Mouse (Mus musculus) embryonic facial prominence, embryonic 12.5 days (tissue): ENCODE results near the gene Hoxb3. TPM values are rescaled to one million over a fixed set of nuclear protein-coding genes. Genes with fewer than 3 reads are reported as not detected.

Source experiments
- ATAC-seq: fragments of 200-750 bp; cut with Nextera tagmentation; 2 replicates; pipeline ENCODE4 v1.8.0; 2017; ENCODE audit not compliant: insufficient number of reproducible peaks, insufficient read depth, low FRiP score, low TSS enrichment
- H3K27ac ChIP-seq: fragments of 300-500 bp; sonication (generic); 2 replicates; pipeline ENCODE4 v1.5.1; 2016; ENCODE audit warnings: mild to moderate bottlenecking
- H3K27me3 ChIP-seq: fragments of 300-500 bp; sonication (generic); 2 replicates; pipeline ENCODE4 v1.6.1; 2016; ENCODE audit warnings: mild to moderate bottlenecking, moderate library complexity
- H3K36me3 ChIP-seq: fragments of 300-500 bp; sonication (generic); 2 replicates; pipeline ENCODE4 v1.6.1; 2016; ENCODE audit warnings: mild to moderate bottlenecking
- H3K4me1 ChIP-seq: fragments of 300-500 bp; sonication (generic); 2 replicates; pipeline ENCODE4 v1.6.1; 2016
- H3K4me2 ChIP-seq: fragments of 300-500 bp; sonication (generic); replicated peaks from 2 replicates; pipeline ENCODE4 v1.6.1; 2016; ENCODE audit warnings: mild to moderate bottlenecking, moderate library complexity
- H3K4me3 ChIP-seq: fragments of 300-500 bp; sonication (generic); 2 replicates; pipeline ENCODE4 v1.5.1; 2016; ENCODE audit warnings: mild to moderate bottlenecking
- H3K9ac ChIP-seq: fragments of 300-500 bp; sonication (generic); 2 replicates; pipeline ENCODE4 v1.6.1; 2016; ENCODE audit warnings: mild to moderate bottlenecking, moderate library complexity
- H3K9me3 ChIP-seq: fragments of 300-500 bp; sonication (generic); 2 replicates; pipeline ENCODE4 v1.6.1; 2016; ENCODE audit warnings: mild to moderate bottlenecking, moderate library complexity
- WGBS: fragments of 180-500 bp; shearing (Covaris S2); methylation state at CpG from one replicate; pipeline ENCODE4 v1.1.7; 2016; 5-methylcytosine and 5-hydroxymethylcytosine counted together
- polyA plus RNA-seq: library from polyadenylated mRNA; unstranded; fragments of >200 nt; fragmentation: Nextera tagmentation; extraction: Ambion mirVana; gene quantifications from 2 replicates; pipeline ENCODE4 v1.2.1, GENCODE M21; 2016

Hoxb3 gene
- polyA plus RNA-seq, 1 experiment from 2014 or later: 0.87 TPM

DNA sequence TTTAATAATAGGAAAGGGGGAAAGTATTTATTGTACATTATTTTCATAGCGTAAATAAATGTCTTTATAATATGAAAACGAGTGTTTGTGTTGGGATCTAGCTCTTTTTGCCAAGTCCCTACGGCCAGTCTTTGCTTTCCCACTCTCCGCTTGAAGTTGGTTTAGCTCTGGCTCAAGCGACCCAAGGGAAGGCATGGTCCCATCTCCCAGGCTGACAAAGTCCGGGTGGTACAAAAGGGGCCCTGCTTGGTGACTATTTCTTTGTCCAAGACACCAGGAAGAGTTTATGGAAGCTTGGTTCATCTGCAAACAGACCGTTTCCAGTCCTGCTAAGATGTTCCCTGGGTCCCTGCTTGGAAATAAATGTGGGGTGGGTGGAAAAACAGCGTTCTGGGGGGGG, 30.8 kb downstream of the Hoxb3 start:
- ATAC-seq: no peak
- no peak overlapping the region; the same call in 1 of the 2 replicates for H3K9ac ChIP-seq
- no peaks in the 10 kb centered on the region for H3K4me1 ChIP-seq
- WGBS: 3% methylated on average over 8 of the region's 8 CpGs
- H3K27me3 ChIP-seq: peaks cover 85% of the 10 kb centered on the region
- no peak overlapping the region for H3K27ac ChIP-seq
- no peaks in the 10 kb centered on the region for H3K9me3 ChIP-seq
- no peaks in the 10 kb centered on the region for H3K36me3 ChIP-seq
- peak overlapping the region; percentile 42 for H3K4me2 ChIP-seq
- peak overlapping the region; percentile 23 for H3K4me3 ChIP-seq

DNA sequence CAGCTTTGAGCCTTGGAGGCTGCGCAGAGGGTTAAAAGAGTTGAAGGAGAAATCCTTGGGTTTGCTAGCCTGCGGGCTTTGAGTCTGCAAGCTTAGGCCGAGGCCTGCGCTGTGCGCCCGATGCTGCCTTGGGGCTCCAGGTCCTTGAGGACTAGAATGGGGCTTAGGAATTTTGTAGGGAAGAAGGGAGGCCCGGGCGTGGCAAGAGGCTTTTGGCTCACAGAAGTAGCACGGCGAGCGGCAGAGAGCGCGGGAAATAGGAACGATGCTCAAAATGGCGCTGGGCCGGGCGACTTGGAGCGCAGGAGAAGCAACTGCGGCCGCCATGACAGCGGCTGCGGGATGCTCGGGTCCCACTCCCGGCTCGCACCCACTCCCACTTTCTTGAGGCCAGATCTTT, 31.2 kb downstream of the Hoxb3 start:
- no peak overlapping the region for H3K27ac ChIP-seq
- no peak for ATAC-seq

DNA sequence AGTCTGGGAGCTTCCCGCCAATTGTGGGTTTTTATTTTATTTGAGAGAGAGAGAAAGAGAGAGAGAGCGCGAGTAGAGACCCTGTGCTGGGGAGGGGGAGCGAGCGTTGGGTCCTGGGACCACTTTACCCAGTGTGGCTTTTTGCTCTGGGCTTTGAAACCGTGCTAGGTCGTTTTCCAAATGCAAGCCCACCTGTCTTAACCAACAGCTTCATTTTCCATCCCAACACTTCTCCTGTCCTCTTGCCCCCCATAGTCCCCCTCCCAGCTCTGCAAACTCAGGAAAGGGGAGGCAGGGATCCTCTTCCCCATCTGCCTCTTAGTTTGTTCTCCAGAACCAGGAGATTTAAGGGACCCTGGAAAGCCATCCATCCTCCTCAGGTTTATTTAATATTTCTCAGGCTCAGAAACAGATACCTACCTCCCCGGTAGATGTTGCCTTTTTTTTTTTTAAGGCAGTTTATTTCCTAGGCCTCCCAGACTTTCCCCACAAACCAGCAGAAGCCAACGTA, 31.7 kb downstream of the Hoxb3 start:
- Histone ChIP-seq H3K9me3 (no peaks in the 10 kb centered on the region), H3K36me3 (no peaks in the 10 kb centered on the region), H3K9ac (peak overlapping the region; percentile 50; the same call in 1 of the 2 replicates), H3K4me3 (peak overlapping the region; percentile 23), H3K4me2 (peak overlapping the region; percentile 42), H3K27me3 (peaks cover 83% of the 10 kb centered on the region), H3K4me1 (no peaks in the 10 kb centered on the region), H3K27ac (no peak overlapping the region)
- 6% methylated on average over 9 of the region's 9 CpGs for WGBS
- ATAC-seq: no peak

More for the DNA sequence above, 31.2 kb downstream of the Hoxb3 start:
- Histone ChIP-seq H3K4me3 (peak overlapping the region; percentile 23), H3K27me3 (peaks cover 84% of the 10 kb centered on the region), H3K4me2 (peak overlapping the region; percentile 42), H3K36me3 (no peaks in the 10 kb centered on the region), H3K4me1 (no peaks in the 10 kb centered on the region), H3K9ac (peak overlapping the region; percentile 50; the same call in 1 of the 2 replicates), H3K9me3 (no peaks in the 10 kb centered on the region)
- WGBS: 1% methylated on average over 25 of the region's 25 CpGs

DNA sequence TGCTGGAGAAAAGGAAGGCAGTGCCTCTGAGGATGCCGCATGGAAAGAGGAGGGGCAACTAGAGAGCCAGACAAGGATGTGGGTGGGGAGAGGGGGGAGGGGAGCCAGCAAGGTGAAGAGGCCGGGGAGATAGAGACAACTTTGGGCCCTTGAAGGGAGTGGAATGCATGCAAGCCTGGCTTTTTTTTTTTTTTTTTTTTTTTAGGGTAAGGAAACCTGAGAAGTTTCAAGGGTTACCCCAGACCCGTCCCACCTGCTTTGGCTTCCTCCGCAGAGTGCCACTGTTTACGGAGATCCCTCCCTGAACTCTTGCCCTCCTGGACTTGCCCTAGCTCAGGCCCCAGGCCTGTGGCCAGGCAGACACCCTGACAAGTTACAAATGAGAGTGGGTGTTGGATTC, 40.7 kb downstream of the Hoxb3 start:
- Histone ChIP-seq H3K9me3 (no peaks in the 10 kb centered on the region), H3K27me3 (peaks cover 89% of the 10 kb centered on the region), H3K4me1 (no peaks in the 10 kb centered on the region), H3K36me3 (no peaks in the 10 kb centered on the region), H3K27ac (no peak overlapping the region), H3K4me2 (no peak overlapping the region), H3K9ac (no peak overlapping the region), H3K4me3 (no peak overlapping the region)
- no peak for ATAC-seq
- 0% methylated on average over 5 of the region's 5 CpGs for WGBS

DNA sequence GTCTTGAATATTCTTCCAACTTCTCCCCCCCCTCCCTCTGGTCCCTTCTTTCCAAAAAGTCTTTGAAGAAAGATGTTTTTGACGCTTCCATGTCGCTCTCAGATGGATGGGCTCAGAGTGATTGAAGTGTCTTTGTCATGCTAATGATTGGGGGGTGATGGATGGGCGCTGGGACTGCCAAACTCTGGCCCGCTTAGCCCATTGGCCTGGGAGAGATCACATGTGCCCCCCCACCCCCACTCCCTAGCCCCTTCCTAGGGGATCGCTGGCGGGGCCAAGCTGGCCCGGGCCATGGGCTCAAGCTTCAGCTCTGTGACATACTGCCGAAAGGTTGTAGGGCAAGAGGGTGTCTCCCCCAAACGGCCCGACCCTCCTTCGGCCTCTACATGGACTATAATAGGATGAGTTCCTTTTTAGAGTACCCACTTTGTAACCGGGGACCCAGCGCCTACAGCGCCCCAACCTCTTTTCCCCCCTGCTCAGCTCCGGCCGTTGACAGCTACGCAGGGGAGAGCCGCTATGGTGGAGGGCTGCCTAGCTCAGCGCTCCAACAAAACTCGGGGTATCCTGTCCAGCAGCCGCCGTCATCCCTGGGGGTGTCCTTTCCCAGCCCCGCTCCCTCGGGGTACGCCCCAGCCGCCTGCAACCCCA, 42.4 kb downstream of the Hoxb3 start, which contains the start of gene Hoxb1:
Gene Hoxb1, plus strand, starts transcription at position 312 of the 651 bp plus-strand sequence.
- H3K4me2 ChIP-seq: no peak within 1 kb of the TSS
- H3K9ac ChIP-seq: no peak within 1 kb of the TSS
- no peaks in the 10 kb centered on the region for H3K36me3 ChIP-seq
- 3% methylated on average over 26 of the region's 26 CpGs for WGBS
- peaks cover 93% of the 10 kb centered on the region for H3K27me3 ChIP-seq
- H3K4me1 ChIP-seq: no peaks in the 10 kb centered on the region
- no peak within 1 kb of the TSS for H3K4me3 ChIP-seq
- H3K9me3 ChIP-seq: no peaks in the 10 kb centered on the region
- no peak within 1 kb of the TSS for H3K27ac ChIP-seq
- no peak for ATAC-seq

DNA sequence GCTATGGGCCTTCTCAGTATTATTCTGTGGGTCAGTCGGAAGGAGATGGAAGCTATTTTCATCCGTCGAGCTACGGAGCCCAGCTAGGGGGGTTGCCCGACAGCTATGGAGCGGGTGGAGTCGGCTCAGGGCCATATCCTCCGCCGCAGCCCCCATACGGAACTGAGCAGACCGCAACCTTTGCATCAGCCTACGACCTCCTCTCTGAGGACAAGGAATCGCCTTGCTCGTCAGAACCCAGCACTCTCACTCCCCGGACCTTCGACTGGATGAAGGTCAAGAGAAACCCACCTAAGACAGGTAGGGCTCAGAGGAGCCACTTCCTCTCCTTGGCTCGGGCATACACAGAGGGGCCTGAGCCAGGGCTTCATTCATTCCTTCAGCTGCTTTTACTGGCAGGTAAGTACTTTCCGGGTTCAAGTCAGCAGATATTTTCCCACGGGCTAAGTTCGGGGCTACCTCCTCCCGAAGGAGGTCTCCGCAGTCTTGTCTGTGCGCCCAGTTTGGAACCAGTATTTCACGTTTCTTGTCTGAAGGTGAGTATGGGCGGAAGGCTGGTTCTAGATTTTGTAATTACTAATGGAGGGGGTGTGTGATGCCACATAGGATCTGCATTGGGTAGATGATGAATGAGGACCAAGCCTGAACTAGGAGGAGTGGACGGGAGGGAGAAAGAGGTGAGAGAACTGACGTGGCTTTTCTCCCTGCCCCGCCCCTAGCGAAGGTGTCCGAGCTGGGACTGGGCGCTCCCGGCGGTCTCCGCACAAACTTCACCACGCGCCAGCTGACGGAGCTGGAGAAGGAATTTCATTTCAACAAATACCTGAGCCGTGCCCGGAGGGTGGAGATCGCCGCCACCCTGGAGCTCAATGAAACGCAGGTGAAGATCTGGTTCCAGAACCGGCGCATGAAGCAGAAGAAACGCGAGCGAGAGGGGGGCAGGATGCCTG, 43.2 kb downstream of the Hoxb3 start:
- H3K4me1 ChIP-seq: no peaks in the 10 kb centered on the region
- no peak overlapping the region for H3K4me2 ChIP-seq
- 2% methylated on average over 47 of the region's 47 CpGs for WGBS
- ATAC-seq: no peak
- peaks cover 97% of the 10 kb centered on the region for H3K27me3 ChIP-seq
- H3K36me3 ChIP-seq: no peaks in the 10 kb centered on the region
- H3K27ac ChIP-seq: no peak overlapping the region
- no peak overlapping the region for H3K4me3 ChIP-seq
- no peaks in the 10 kb centered on the region for H3K9me3 ChIP-seq
- no peak overlapping the region for H3K9ac ChIP-seq

DNA sequence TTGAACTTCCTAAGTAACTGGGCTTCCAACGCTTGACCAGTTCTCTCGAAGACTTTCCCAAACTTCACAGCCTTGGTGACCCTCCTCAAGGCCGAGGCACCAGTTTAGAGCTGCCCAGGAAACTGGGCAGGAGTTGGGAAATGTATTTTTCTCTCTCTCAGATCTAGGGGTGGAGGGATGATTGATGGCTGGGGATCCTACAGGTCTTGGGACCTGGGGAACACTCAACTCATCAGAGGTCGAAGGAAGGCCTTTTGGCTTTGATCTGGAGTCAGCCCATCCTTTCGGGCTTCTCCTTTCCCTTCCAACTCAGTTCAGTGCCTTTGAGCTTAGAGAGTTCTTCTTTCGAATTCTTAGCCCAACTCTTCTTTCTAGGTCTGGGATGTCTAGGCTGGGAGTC, 44.0 kb downstream of the Hoxb3 start:
- no peak overlapping the region for H3K4me2 ChIP-seq
- no peaks in the 10 kb centered on the region for H3K36me3 ChIP-seq
- ATAC-seq: no peak
- H3K27ac ChIP-seq: no peak overlapping the region
- WGBS: 7% methylated on average over 6 of the region's 6 CpGs
- H3K27me3 ChIP-seq: peaks cover 97% of the 10 kb centered on the region
- no peak overlapping the region for H3K4me3 ChIP-seq
- H3K9ac ChIP-seq: no peak overlapping the region
- no peaks in the 10 kb centered on the region for H3K4me1 ChIP-seq
- H3K9me3 ChIP-seq: no peaks in the 10 kb centered on the region

DNA sequence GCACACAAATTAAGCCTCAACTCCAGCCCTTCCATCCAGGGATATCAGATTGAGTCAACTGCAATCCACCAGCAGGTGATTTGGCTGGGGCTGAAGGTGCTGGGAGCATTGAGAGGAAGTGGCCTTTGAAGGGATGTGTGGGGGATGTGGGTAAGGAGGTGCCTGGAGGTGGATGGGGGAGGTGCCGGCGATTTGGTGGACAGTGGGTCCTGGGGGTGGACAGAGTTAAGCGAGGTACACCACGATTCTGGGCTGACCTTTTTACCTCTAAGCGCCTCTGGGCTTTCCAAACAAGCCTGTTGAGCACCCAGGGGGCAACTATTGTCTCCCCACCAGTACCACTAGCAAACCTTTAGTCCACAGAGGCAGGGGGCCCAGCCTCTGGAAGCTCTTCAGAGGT, 45.6 kb downstream of the Hoxb3 start:
- WGBS: 10% methylated on average over 5 of the region's 5 CpGs
- Histone ChIP-seq H3K27me3 (peaks cover 97% of the 10 kb centered on the region), H3K9me3 (no peaks in the 10 kb centered on the region), H3K27ac (no peak overlapping the region), H3K36me3 (no peaks in the 10 kb centered on the region), H3K4me3 (no peak overlapping the region), H3K4me1 (no peaks in the 10 kb centered on the region), H3K4me2 (no peak overlapping the region), H3K9ac (no peak overlapping the region)
- ATAC-seq: no peak

DNA sequence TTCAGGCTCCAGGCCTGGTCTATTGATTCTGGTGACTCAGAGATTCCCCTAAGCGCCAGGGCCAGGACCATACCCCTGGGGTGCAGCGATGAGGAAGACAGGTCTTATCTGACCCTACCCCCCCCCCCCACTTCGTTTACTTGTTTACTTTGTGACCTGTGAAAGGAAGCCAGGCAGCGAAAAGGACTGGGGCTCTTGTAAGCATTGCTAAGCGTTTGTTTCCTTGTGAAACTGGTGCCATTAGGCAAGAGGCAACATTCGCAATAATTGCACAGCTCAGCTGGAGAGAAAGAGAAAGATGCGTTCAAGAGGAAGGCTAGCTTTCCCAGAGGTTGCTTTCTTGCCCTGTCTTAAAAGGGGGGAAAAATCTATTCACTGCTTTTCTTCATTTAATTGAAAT, 46.0 kb downstream of the Hoxb3 start:
- no peak overlapping the region for H3K9ac ChIP-seq
- no peak overlapping the region for H3K27ac ChIP-seq
- H3K4me2 ChIP-seq: no peak overlapping the region
- ATAC-seq: no peak
- WGBS: 9% methylated on average over 7 of the region's 7 CpGs
- no peaks in the 10 kb centered on the region for H3K36me3 ChIP-seq
- H3K9me3 ChIP-seq: no peaks in the 10 kb centered on the region
- H3K4me3 ChIP-seq: no peak overlapping the region
- no peaks in the 10 kb centered on the region for H3K4me1 ChIP-seq
- H3K27me3 ChIP-seq: peaks cover 97% of the 10 kb centered on the region

DNA sequence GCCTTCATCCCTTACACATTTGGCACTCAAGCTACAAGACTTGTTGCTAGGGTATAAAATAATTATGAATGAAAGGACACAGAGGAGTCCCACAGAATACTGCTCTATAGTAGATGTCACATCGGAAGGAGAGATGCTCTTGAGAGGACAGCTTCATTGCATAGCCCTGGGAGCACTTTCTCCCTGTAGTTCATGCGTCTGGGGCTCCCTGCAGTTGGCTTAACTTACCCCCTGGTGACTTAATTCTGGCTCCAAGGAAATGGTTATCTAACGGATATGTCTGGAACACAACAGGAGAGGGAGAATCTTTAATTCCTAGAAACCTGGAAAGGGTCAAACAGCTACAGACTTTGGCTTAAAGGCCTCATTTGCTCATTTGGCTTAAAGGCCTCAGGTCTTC, 48.6 kb downstream of the Hoxb3 start:
- no peak overlapping the region for H3K9ac ChIP-seq
- no peaks in the 10 kb centered on the region for H3K36me3 ChIP-seq
- no peaks in the 10 kb centered on the region for H3K9me3 ChIP-seq
- no peak overlapping the region for H3K27ac ChIP-seq
- no peak for ATAC-seq
- H3K27me3 ChIP-seq: peaks cover 96% of the 10 kb centered on the region
- H3K4me1 ChIP-seq: no peaks in the 10 kb centered on the region
- no peak overlapping the region for H3K4me3 ChIP-seq
- WGBS: 11% methylated on average over 3 of the region's 3 CpGs
- H3K4me2 ChIP-seq: no peak overlapping the region

DNA sequence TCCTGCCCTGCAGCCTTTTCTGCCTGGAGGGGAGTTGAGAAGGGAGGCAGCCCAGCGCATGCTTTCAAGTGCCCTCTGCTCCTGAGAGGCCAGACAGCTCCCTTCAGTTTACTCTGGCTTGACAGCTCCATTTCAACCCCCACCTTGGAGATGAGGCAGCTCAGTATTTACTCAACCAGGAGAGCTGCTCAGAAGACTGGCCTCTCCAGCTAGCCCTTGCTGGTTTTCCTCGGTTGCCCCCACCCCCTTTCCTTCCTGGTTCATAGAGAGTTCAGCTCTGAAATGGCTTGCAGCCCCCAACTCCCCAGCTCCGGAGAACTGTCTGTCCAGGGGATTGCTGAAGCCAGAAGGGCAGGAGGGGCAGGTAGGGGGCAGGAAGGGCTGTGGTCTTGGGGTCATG, 49.4 kb downstream of the Hoxb3 start:
- ATAC-seq: no peak
- H3K9ac ChIP-seq: no peak overlapping the region
- WGBS: 0% methylated on average over 3 of the region's 3 CpGs
- H3K27ac ChIP-seq: no peak overlapping the region
- H3K4me3 ChIP-seq: no peak overlapping the region
- no peak overlapping the region for H3K4me2 ChIP-seq
- no peaks in the 10 kb centered on the region for H3K36me3 ChIP-seq
- no peaks in the 10 kb centered on the region for H3K9me3 ChIP-seq
- no peaks in the 10 kb centered on the region for H3K4me1 ChIP-seq
- peaks cover 95% of the 10 kb centered on the region for H3K27me3 ChIP-seq

DNA sequence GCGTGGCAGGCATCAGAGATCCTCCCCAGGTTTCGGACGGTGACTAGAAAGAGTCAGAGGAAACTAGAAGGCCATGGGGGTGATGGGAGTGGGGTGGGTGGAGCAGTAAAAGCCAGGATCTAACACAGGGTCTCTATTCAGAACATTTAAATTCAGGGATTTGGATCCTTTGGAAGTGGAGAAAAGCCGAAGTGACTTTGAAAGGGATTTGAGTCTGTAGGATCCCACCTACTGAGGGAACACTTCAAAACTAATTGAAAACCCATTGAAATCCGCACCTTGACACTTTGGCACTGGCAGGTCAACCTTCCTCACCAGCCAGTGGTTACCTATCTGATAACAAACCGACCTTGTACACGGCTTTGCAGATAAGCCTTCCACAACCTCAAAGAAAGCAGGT, 51.7 kb downstream of the Hoxb3 start:
- Histone ChIP-seq H3K27me3 (peaks cover 85% of the 10 kb centered on the region), H3K36me3 (no peaks in the 10 kb centered on the region), H3K9me3 (no peaks in the 10 kb centered on the region), H3K9ac (no peak overlapping the region), H3K4me2 (no peak overlapping the region), H3K27ac (no peak overlapping the region), H3K4me3 (no peak overlapping the region), H3K4me1 (no peaks in the 10 kb centered on the region)
- WGBS: 7% methylated on average over 7 of the region's 7 CpGs
- ATAC-seq: no peak
